Mouse (Mus musculus): ENCODE data around the gene Agbl2. TPM values are rescaled to one million over a fixed set of nuclear protein-coding genes. Genes with fewer than 3 reads are reported as not detected.
A peak's percentile ranks its signal among the peaks of the same experiment; 100 is the strongest.
"Not testable (repeated sequence)": the region's sequence is repeated elsewhere in the genome, so short reads cannot be mapped to it uniquely, and the experiment has no call there.

Agbl2 gene
- polyA plus RNA-seq, 1 experiment from 2014 or later, result 0.51 TPM

GRCm38 (mm10) chr2:90823781-90824180, 41.3 kb downstream of the Agbl2 start:
- no peak overlapping the region for H3K27ac ChIP-seq
- no peak for DNase-seq (ENCODE audit: low spot score)
- H3K4me3 ChIP-seq, result no peak overlapping the region
- WGBS, result 79% methylated on average over 6 of the region's 6 CpGs
- no peaks in the 10 kb centered on the region for H3K36me3 ChIP-seq
- no peaks in the 10 kb centered on the region for H3K4me1 ChIP-seq
- H3K27me3 ChIP-seq (ENCODE audit: insufficient read depth, poor library complexity, severe bottlenecking), result no peaks in the 10 kb centered on the region
- no peaks in the 10 kb centered on the region for H3K9me3 ChIP-seq

GRCm38 (mm10) chr2:90824528-90824927, 42.0 kb downstream of the Agbl2 start:
- not testable (repeated sequence) for DNase-seq (ENCODE audit: low spot score); H3K4me1 ChIP-seq; H3K27me3 ChIP-seq (ENCODE audit: insufficient read depth, poor library complexity, severe bottlenecking); H3K4me3 ChIP-seq; H3K27ac ChIP-seq; H3K36me3 ChIP-seq; H3K9me3 ChIP-seq
- WGBS, result 67% methylated on average over 10 of the region's 10 CpGs

GRCm38 (mm10) chr2:90825515-90826172, 43.1 kb downstream of the Agbl2 start:
- Histone ChIP-seq H3K9me3 (no peaks in the 10 kb centered on the region), H3K4me3 (no peak overlapping the region), H3K27me3 (ENCODE audit: insufficient read depth, poor library complexity, severe bottlenecking) (no peaks in the 10 kb centered on the region), H3K27ac (no peak overlapping the region), H3K4me1 (no peaks in the 10 kb centered on the region), H3K36me3 (no peaks in the 10 kb centered on the region)
- WGBS, result 79% methylated on average over 11 of the region's 11 CpGs
- no peak for DNase-seq (ENCODE audit: low spot score)

- no peaks in the 10 kb centered on the region for H3K9me3 ChIP-seq
Observed at GRCm38 (mm10) chr2:90828739-90829138, 46.2 kb downstream of the Agbl2 start.

GRCm38 (mm10) chr2:90833502-90833901, 51.0 kb downstream of the Agbl2 start:
- H3K27ac ChIP-seq, result no peak overlapping the region
- WGBS, result 72% methylated on average over 5 of the region's 5 CpGs

More at GRCm38 (mm10) chr2:90828739-90829138, 46.2 kb downstream of the Agbl2 start:
- Histone ChIP-seq H3K4me1 (no peaks in the 10 kb centered on the region), H3K36me3 (no peaks in the 10 kb centered on the region), H3K27me3 (ENCODE audit: insufficient read depth, poor library complexity, severe bottlenecking) (no peaks in the 10 kb centered on the region), H3K27ac (no peak overlapping the region), H3K4me3 (no peak overlapping the region)
- DNase-seq (ENCODE audit: low spot score), result no peak
- WGBS, result 61% methylated on average over 7 of the region's 7 CpGs

GRCm38 (mm10) chr2:90838621-90839020, 56.1 kb downstream of the Agbl2 start:
- Histone ChIP-seq H3K4me1 (no peaks in the 10 kb centered on the region), H3K36me3 (no peaks in the 10 kb centered on the region), H3K4me3 (no peak overlapping the region), H3K27me3 (ENCODE audit: insufficient read depth, poor library complexity, severe bottlenecking) (0 out of 2 replicates have a peak, but pooled peaks cover 3% of the 10 kb centered on the region), H3K9me3 (no peaks in the 10 kb centered on the region), H3K27ac (no peak overlapping the region)
- DNase-seq (ENCODE audit: low spot score), result no peak
- 84% methylated on average over 2 of the region's 2 CpGs for WGBS

More at GRCm38 (mm10) chr2:90833502-90833901, 51.0 kb downstream of the Agbl2 start:
- no peak for DNase-seq (ENCODE audit: low spot score)
- H3K9me3 ChIP-seq, result no peaks in the 10 kb centered on the region
- H3K4me3 ChIP-seq, result no peak overlapping the region
- 0 out of 2 replicates have a peak, but pooled peaks cover 3% of the 10 kb centered on the region for H3K27me3 ChIP-seq (ENCODE audit: insufficient read depth, poor library complexity, severe bottlenecking)
- H3K36me3 ChIP-seq, result no peaks in the 10 kb centered on the region
- H3K4me1 ChIP-seq, result no peaks in the 10 kb centered on the region

- H3K4me1 ChIP-seq, result peaks cover 12% of the 10 kb centered on the region
- H3K4me3 ChIP-seq, result no peak overlapping the region
- H3K36me3 ChIP-seq, result no peaks in the 10 kb centered on the region
- no peaks in the 10 kb centered on the region for H3K9me3 ChIP-seq
- 64% methylated on average over 1 of the region's 1 CpGs for WGBS
- no peak overlapping the region for H3K27ac ChIP-seq
- DNase-seq (ENCODE audit: low spot score), result no peak
- H3K27me3 ChIP-seq (ENCODE audit: insufficient read depth, poor library complexity, severe bottlenecking), result no peaks in the 10 kb centered on the region
Observed at GRCm38 (mm10) chr2:90843666-90844065, 61.1 kb downstream of the Agbl2 start.

GRCm38 (mm10) chr2:90844262-90844661, 61.7 kb downstream of the Agbl2 start:
- H3K27ac ChIP-seq, result no peak overlapping the region
- peaks cover 12% of the 10 kb centered on the region for H3K4me1 ChIP-seq
- no peaks in the 10 kb centered on the region for H3K27me3 ChIP-seq (ENCODE audit: insufficient read depth, poor library complexity, severe bottlenecking)
- no peak overlapping the region for H3K4me3 ChIP-seq
- 0 out of 2 replicates have a peak, but pooled peaks cover under 1% of the 10 kb centered on the region for H3K36me3 ChIP-seq
- no peak for DNase-seq (ENCODE audit: low spot score)
- WGBS, result 81% methylated on average over 5 of the region's 5 CpGs
- H3K9me3 ChIP-seq, result no peaks in the 10 kb centered on the region

- H3K9me3 ChIP-seq, result no peaks in the 10 kb centered on the region
- no peak overlapping the region for H3K27ac ChIP-seq
- no peak overlapping the region for H3K4me3 ChIP-seq
- H3K4me1 ChIP-seq, result peaks cover 12% of the 10 kb centered on the region
- WGBS, result 76% methylated on average over 5 of the region's 5 CpGs
- H3K27me3 ChIP-seq (ENCODE audit: insufficient read depth, poor library complexity, severe bottlenecking), result no peaks in the 10 kb centered on the region
- DNase-seq (ENCODE audit: low spot score), result no peak
- peaks cover 9% of the 10 kb centered on the region for H3K36me3 ChIP-seq
Observed at GRCm38 (mm10) chr2:90845234-90845633, 62.7 kb downstream of the Agbl2 start.

- H3K27me3 ChIP-seq (ENCODE audit: insufficient read depth, poor library complexity, severe bottlenecking), result no peaks in the 10 kb centered on the region
- no peak for DNase-seq (ENCODE audit: low spot score)
- H3K36me3 ChIP-seq, result peaks cover 19% of the 10 kb centered on the region
- 49% methylated on average over 6 of the region's 6 CpGs for WGBS
- H3K9me3 ChIP-seq, result no peaks in the 10 kb centered on the region
- peaks cover 12% of the 10 kb centered on the region for H3K4me1 ChIP-seq
- peak overlapping the region; percentile 93 for H3K27ac ChIP-seq
- H3K4me3 ChIP-seq, result peak overlapping the region; percentile 87
Observed at GRCm38 (mm10) chr2:90846171-90846570, 63.6 kb downstream of the Agbl2 start.

GRCm38 (mm10) chr2:90846597-90846954, 64.0 kb downstream of the Agbl2 start:
- 3% methylated on average over 8 of the region's 8 CpGs for WGBS
- peaks cover 23% of the 10 kb centered on the region for H3K36me3 ChIP-seq
- H3K9me3 ChIP-seq, result no peaks in the 10 kb centered on the region
- peak overlapping the region; percentile 87 for H3K4me3 ChIP-seq
- H3K27me3 ChIP-seq (ENCODE audit: insufficient read depth, poor library complexity, severe bottlenecking), result no peaks in the 10 kb centered on the region
- DNase-seq (ENCODE audit: low spot score), result peak; percentile 79
- H3K27ac ChIP-seq, result peak overlapping the region; percentile 93
- peaks cover 12% of the 10 kb centered on the region for H3K4me1 ChIP-seq

- H3K9me3 ChIP-seq, result no peaks in the 10 kb centered on the region
- H3K4me1 ChIP-seq, result peaks cover 12% of the 10 kb centered on the region
- peak within 1 kb of the TSS; percentile 87 for H3K4me3 ChIP-seq
- peak within 1 kb of the TSS; percentile 93 for H3K27ac ChIP-seq
- under 1% methylated on average over 67 of the region's 67 CpGs for WGBS
- peaks cover 28% of the 10 kb centered on the region for H3K36me3 ChIP-seq
- peak; percentile 98 for DNase-seq (ENCODE audit: low spot score)
- no peaks in the 10 kb centered on the region for H3K27me3 ChIP-seq (ENCODE audit: insufficient read depth, poor library complexity, severe bottlenecking)
Observed at GRCm38 (mm10) chr2:90846955-90847680, 64.6 kb downstream of the Agbl2 start, which contains the start of gene Mtch2. Mtch2 (plus strand) TSS chr2:90847155.

- H3K27ac ChIP-seq, result peak overlapping the region; percentile 93
- H3K27me3 ChIP-seq (ENCODE audit: insufficient read depth, poor library complexity, severe bottlenecking), result no peaks in the 10 kb centered on the region
- peaks cover 33% of the 10 kb centered on the region for H3K36me3 ChIP-seq
- peak overlapping the region; percentile 87 for H3K4me3 ChIP-seq
- H3K4me1 ChIP-seq, result peaks cover 12% of the 10 kb centered on the region
- 2% methylated on average over 13 of the region's 13 CpGs for WGBS
- H3K9me3 ChIP-seq, result no peaks in the 10 kb centered on the region
- DNase-seq (ENCODE audit: low spot score), result no peak
Observed at GRCm38 (mm10) chr2:90847681-90848050, 65.1 kb downstream of the Agbl2 start.

Measured in heart, embryonic 10.5 days (tissue).